Mouse (Mus musculus) kidney, embryonic 16.5 days (tissue): Measurements from ENCODE around the gene Slc12a3. TPM values are rescaled to one million over a fixed set of nuclear protein-coding genes. Genes with fewer than 3 reads are reported as not detected.
"Not testable (repeated sequence)": the region's sequence is repeated elsewhere in the genome, so short reads cannot be mapped to it uniquely, and the experiment has no call there.

ENCODE experiments used
- ATAC-seq: fragments of 200-750 bp; cut with Nextera tagmentation; 2 replicates; pipeline ENCODE4 v1.8.0; 2017; ENCODE audit warnings: moderate TSS enrichment; ENCODE audit not compliant: low FRiP score, low TSS enrichment
- H3K27ac ChIP-seq: fragments of 300-500 bp; sonication (generic); 2 replicates; pipeline ENCODE4 v1.5.1; 2014; ENCODE audit warnings: low read length
- H3K27me3 ChIP-seq: fragments of 300-500 bp; sonication (generic); 2 replicates; pipeline ENCODE4 v1.6.1; 2014; ENCODE audit warnings: low read length, control low read depth, mixed read lengths; ENCODE audit not compliant: insufficient read depth
- H3K36me3 ChIP-seq: fragments of 300-500 bp; sonication (generic); 2 replicates; pipeline ENCODE4 v1.6.1; 2014; ENCODE audit warnings: low read length, control low read depth, mixed read lengths; ENCODE audit not compliant: insufficient read depth
- H3K4me1 ChIP-seq: fragments of 300-500 bp; sonication (generic); 2 replicates; pipeline ENCODE4 v1.6.1; 2014; ENCODE audit warnings: low read length, control low read depth, mixed read lengths; ENCODE audit not compliant: insufficient read depth
- H3K4me2 ChIP-seq: fragments of 300-500 bp; sonication (generic); replicated peaks from 2 replicates; pipeline ENCODE4 v1.6.1; 2014; ENCODE audit warnings: low read depth, low read length
- H3K4me3 ChIP-seq: fragments of 300-500 bp; sonication (generic); 2 replicates; pipeline ENCODE4 v1.5.1; 2014; ENCODE audit warnings: mild to moderate bottlenecking, low read length
- H3K9ac ChIP-seq: fragments of 300-500 bp; sonication (generic); replicated peaks from 2 replicates; pipeline ENCODE4 v1.6.1; 2014; ENCODE audit warnings: low read length
- H3K9me3 ChIP-seq: fragments of 300-500 bp; sonication (generic); 2 replicates; pipeline ENCODE4 v1.6.1; 2016; ENCODE audit warnings: low read length, control low read depth
- WGBS: fragments of 180-500 bp; shearing (Covaris S2); extraction: QIAGEN DNeasy Blood & Tissue Kit; methylation state at CpG from one replicate; pipeline ENCODE4 v1.1.7; 2014; 5-methylcytosine and 5-hydroxymethylcytosine counted together
- polyA plus RNA-seq: library from polyadenylated mRNA; unstranded; fragments of >200 nt; fragmentation: Nextera tagmentation; extraction: Ambion mirVana; gene quantifications from 2 replicates; pipeline ENCODE4 v1.2.1, GENCODE M21; 2015

Gene Slc12a3
- polyA plus RNA-seq, 1 experiment from 2014 or later: 16.6 TPM

DNA sequence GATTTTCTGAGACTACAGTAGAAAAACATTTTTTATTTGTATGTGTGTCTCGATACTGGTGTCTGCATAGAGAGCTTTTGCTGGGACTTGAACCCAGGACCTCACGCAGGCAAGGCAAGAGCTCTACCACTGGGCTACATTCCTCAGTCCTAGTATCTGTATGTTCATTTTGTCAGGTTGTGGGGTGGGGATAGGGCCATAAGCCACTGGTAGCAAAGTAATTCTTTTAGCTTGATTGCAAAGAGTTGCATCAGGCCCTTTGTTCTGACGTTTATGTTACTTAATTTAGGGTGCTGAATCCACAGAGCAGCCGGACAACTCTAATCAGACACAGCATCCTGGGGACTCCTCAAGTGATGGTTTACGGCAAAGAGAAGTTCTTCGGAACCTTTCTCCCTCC is 61.4 kb downstream of the Slc12a3 start:
- Histone ChIP-seq H3K27me3 (no peaks in the 10 kb centered on the region), H3K36me3 (peaks cover 52% of the 10 kb centered on the region), H3K4me3 (no peak overlapping the region), H3K27ac (no peak overlapping the region), H3K9ac (no peak overlapping the region), H3K4me2 (no peak overlapping the region), H3K4me1 (peaks cover 11% of the 10 kb centered on the region), H3K9me3 (no peaks in the 10 kb centered on the region)
- 94% methylated on average over 6 of the region's 6 CpGs for WGBS
- no peak for ATAC-seq

DNA sequence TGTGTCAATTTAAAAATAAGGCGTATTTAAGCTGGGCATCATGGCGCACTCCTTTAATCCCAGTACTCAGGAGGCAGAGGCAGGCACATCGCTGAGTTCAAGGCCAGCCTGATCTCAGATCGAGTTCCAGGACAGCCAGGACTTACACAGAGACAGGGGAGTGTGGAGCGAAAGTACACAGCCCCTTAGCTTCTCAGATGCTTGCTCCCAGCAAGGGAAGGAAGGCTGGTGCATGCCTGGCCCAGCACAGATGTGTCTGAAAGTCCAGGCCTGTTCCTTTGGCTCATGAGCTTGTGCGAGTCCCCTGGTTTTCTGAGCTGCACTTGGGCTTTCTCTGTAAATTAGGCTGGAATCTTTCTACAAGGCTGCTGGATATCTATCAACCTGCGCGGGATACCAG is 61.9 kb downstream of the Slc12a3 start:
- ATAC-seq: no peak
- Histone ChIP-seq H3K9me3 (no peaks in the 10 kb centered on the region), H3K36me3 (peaks cover 56% of the 10 kb centered on the region), H3K4me2 (no peak overlapping the region), H3K27me3 (no peaks in the 10 kb centered on the region), H3K27ac (no peak overlapping the region), H3K4me3 (no peak overlapping the region), H3K9ac (no peak overlapping the region), H3K4me1 (peaks cover 8% of the 10 kb centered on the region; the same call in 1 of the 2 replicates)
- whole genome bisulfite sequencing: 95% methylated on average over 8 of the region's 8 CpGs

- H3K4me1 ChIP-seq: peaks cover 8% of the 10 kb centered on the region; the same call in 1 of the 2 replicates
- no peaks in the 10 kb centered on the region for H3K9me3 ChIP-seq
- no peaks in the 10 kb centered on the region for H3K27me3 ChIP-seq
- 89% methylated on average over 12 of the region's 12 CpGs for WGBS
- ATAC-seq: no peak
- H3K4me2 ChIP-seq: no peak overlapping the region
- H3K4me3 ChIP-seq: no peak overlapping the region
- H3K9ac ChIP-seq: no peak overlapping the region
- no peak overlapping the region for H3K27ac ChIP-seq
- peaks cover 56% of the 10 kb centered on the region for H3K36me3 ChIP-seq
Observed at GRCm38 (mm10) chr8:94392147-94392546, 63.1 kb downstream of the Slc12a3 start.

GRCm38 (mm10) chr8:94392648-94393047 is 63.6 kb downstream of the Slc12a3 start:
- WGBS: 75% methylated on average over 6 of the region's 6 CpGs
- Histone ChIP-seq H3K27ac (no peak overlapping the region), H3K36me3 (peaks cover 56% of the 10 kb centered on the region), H3K4me3 (no peak overlapping the region), H3K4me2 (no peak overlapping the region), H3K4me1 (peaks cover 7% of the 10 kb centered on the region; the same call in 1 of the 2 replicates), H3K9ac (no peak overlapping the region), H3K9me3 (no peaks in the 10 kb centered on the region), H3K27me3 (no peaks in the 10 kb centered on the region)
- ATAC-seq: no peak

DNA sequence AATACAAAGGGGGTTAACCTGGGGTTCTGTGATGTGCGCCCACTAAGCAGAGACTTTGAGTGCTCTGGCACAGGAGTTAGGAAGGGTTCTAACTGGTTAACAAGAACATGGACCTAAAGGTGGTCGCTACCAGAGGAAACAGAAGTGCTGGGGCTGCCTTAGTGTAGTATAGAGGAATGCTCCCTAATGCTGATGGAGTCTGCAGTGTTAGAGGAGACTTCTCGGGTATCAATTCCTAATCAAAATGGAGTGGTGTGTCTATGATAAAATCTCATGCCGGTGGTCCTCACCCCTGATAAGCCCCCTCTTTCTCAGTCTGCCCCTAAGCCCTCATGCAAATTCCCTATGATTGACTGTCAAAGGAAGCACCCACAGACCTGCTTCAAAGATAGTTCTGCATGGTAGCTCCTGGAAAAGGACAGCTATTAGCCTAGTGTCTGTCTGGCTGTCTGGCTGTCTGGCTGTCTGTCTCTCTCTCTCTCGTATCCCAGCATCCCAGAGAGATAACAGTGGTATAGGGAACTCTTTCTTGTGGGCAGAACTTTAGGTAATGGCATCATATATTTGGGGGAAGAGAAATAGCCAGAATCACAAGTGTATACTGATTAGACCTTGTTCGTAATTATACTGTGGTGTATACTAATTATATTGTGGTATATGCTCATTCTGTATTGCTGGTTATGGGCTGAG is 67.0 kb downstream of the Slc12a3 start:
- no peaks in the 10 kb centered on the region for H3K9me3 ChIP-seq
- H3K9ac ChIP-seq: no peak overlapping the region
- H3K36me3 ChIP-seq: peaks cover 43% of the 10 kb centered on the region
- no peak for ATAC-seq
- WGBS: 89% methylated on average over 6 of the region's 6 CpGs
- no peak overlapping the region for H3K4me3 ChIP-seq
- H3K4me1 ChIP-seq: no peaks in the 10 kb centered on the region
- H3K4me2 ChIP-seq: no peak overlapping the region
- no peaks in the 10 kb centered on the region for H3K27me3 ChIP-seq
- no peak overlapping the region for H3K27ac ChIP-seq

DNA sequence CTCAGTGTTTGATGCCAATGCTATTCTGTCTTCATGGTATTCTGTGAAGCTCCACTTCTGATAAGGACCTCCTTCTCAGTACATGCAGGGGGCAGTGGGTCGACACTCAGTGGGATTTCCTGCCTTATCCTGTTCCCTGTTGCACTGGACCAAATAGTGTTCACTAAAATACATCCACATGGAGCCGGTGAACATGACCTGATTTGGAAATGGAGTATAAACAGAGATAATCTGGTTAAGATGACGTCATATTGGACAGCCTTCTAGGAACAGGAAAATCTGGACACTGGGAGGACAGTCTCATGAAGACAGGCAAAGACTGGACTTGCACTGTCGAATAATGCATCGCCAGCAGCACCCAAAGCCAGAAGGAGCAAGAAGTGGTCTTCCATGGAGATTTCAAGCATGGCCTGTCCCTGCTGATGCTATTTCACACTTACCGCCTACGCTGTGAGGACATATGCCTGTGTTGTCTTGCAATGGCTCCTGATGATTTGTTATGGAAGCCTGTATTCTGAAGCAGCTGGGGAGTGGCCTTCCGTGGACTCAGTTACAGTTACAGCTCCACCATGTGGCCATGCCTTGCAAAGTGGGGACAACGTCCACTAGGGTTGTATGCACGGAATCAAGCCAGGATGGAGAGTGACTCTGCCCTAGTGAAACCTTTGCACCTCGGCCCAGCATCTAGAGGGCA is 68.1 kb downstream of the Slc12a3 start:
- ATAC-seq: peak; percentile 65
- no peak overlapping the region for H3K4me3 ChIP-seq
- H3K9me3 ChIP-seq: no peaks in the 10 kb centered on the region
- H3K36me3 ChIP-seq: peaks cover 31% of the 10 kb centered on the region
- H3K27ac ChIP-seq: no peak overlapping the region
- H3K4me2 ChIP-seq: no peak overlapping the region
- H3K9ac ChIP-seq: no peak overlapping the region
- H3K27me3 ChIP-seq: no peaks in the 10 kb centered on the region
- no peaks in the 10 kb centered on the region for H3K4me1 ChIP-seq
- WGBS: 61% methylated on average over 11 of the region's 11 CpGs

DNA sequence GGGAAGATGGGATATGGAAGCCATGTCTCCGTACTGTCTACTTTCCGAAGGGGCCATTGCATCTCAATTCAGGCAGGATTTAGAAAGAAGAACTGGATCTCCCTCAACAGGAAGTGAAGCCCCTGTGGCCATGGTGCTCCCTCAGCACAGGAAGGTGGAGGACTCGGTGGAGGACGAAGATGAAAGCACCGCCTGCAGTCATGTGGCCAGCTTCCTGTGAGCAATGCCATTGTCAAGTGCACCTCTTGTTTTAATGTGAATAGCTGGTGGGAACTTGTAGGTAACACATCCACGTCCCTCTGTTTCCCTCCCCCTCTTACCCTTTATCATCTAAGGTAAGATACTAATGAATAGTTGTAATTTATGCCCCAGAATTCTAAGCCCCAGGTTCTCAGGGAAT is 69.6 kb downstream of the Slc12a3 start:
- no peaks in the 10 kb centered on the region for H3K4me1 ChIP-seq
- H3K4me2 ChIP-seq: no peak overlapping the region
- H3K27me3 ChIP-seq: no peaks in the 10 kb centered on the region
- no peak for ATAC-seq
- H3K9me3 ChIP-seq: no peaks in the 10 kb centered on the region
- peaks cover 22% of the 10 kb centered on the region for H3K36me3 ChIP-seq
- H3K27ac ChIP-seq: no peak overlapping the region
- no peak overlapping the region for H3K9ac ChIP-seq
- no peak overlapping the region for H3K4me3 ChIP-seq
- WGBS: 76% methylated on average over 6 of the region's 6 CpGs

GRCm38 (mm10) chr8:94399361-94399953 is 70.5 kb downstream of the Slc12a3 start:
- no peaks in the 10 kb centered on the region for H3K27me3 ChIP-seq
- WGBS: 83% methylated on average over 3 of the region's 3 CpGs
- H3K36me3 ChIP-seq: peaks cover 14% of the 10 kb centered on the region
- H3K4me1 ChIP-seq: no peaks in the 10 kb centered on the region
- no peak overlapping the region for H3K4me2 ChIP-seq
- no peaks in the 10 kb centered on the region for H3K9me3 ChIP-seq
- ATAC-seq: no peak
- H3K9ac ChIP-seq: no peak overlapping the region
- no peak overlapping the region for H3K4me3 ChIP-seq
- H3K27ac ChIP-seq: no peak overlapping the region

- ATAC-seq, H3K27me3 ChIP-seq, H3K9me3 ChIP-seq, H3K36me3 ChIP-seq, H3K4me2 ChIP-seq, H3K27ac ChIP-seq, H3K4me3 ChIP-seq, H3K4me1 ChIP-seq, H3K9ac ChIP-seq: not testable (repeated sequence)
- WGBS: 75% methylated on average over 2 of the region's 2 CpGs
Observed at GRCm38 (mm10) chr8:94399957-94400356, 71.0 kb downstream of the Slc12a3 start.
